Mouse (Mus musculus) cerebellum, adult (tissue): Measurements from ENCODE around the gene Hoxc9.

Experiments
- ATAC-seq: cut with Nextera tagmentation; 2 replicates; pipeline ENCODE4 v1.9.2; 2017; ENCODE audit warnings: mild to moderate bottlenecking, moderate library complexity, mixed read lengths; ENCODE audit not compliant: insufficient number of reproducible peaks, low FRiP score, low TSS enrichment

Gene Hoxc9

DNA sequence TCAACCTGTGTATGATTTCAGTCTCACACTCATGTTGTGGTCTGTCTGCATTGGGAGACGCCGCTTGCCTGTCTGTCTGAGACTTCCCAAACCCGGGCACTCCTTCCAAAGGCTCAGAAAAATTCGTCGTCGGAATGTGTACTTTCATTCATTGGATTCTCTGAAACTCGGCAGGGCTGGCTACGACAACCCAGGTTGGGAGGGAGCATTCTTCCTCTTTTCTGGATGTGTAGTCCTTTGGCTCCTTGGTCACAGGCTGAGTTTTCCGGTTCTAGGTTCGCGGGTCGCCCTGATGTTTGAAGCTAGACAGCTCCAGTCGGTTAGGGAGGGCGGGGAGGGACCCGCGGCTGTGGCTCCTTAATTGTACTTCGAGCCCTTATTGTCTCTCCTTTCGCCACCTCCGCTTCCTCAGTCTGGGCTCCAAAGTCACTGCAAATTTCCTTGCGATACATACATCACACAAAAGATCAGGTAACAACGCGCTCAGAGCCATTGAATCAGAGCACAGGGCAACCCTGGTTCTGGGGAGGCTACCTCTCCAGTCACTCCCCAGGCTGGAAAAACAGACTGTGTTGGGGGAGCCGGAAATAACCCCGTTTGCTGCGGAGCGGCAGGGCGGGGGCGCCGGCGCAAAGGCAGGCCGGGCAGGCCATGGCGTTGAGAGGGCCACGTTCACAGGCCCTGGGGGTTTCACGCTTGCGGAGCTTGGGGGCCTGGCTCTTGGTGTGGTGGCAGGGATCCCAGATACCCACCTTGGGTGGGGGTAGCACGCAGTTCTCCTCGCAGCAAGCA, 588 bp downstream of the Hoxc9 start:
- no peak for ATAC-seq

GRCm38 (mm10) chr15:102977423-102977974, 1.3 kb downstream of the Hoxc9 start:
- no peak for ATAC-seq

- no peak for ATAC-seq
These were observed 2.6 kb downstream of the Hoxc9 start for GRCm38 (mm10) chr15:102978615-102979515.

- ATAC-seq, result no peak
These were observed 3.7 kb downstream of the Hoxc9 start for GRCm38 (mm10) chr15:102979936-102980335.

- ATAC-seq, result no peak
These were observed 4.1 kb downstream of the Hoxc9 start for GRCm38 (mm10) chr15:102980352-102980751.

GRCm38 (mm10) chr15:102980912-102981311, 4.7 kb downstream of the Hoxc9 start:
- ATAC-seq, result no peak

GRCm38 (mm10) chr15:102981379-102982288, 5.4 kb downstream of the Hoxc9 start:
- no peak for ATAC-seq

- no peak for ATAC-seq
These were observed 7.5 kb downstream of the Hoxc9 start for GRCm38 (mm10) chr15:102983716-102984115.

DNA sequence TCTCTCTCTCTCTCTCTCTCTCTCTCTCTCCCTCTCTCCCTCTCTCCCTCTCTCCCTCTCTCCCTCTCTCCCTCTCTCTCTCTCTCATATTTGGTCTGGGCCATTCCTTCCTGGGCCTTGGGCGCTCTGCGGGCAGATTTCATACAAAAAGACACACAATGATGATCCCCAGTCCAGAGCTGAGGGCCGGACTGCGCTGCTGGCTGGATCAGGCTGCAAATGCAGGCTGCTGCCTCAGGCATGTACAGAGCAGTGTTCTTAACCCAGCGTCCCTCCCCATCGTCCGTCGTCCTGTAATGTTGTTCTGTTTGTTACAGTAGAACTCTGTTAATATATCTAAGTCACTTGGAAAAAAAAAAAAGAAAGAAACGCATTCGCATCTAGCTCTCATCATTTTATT, 8.3 kb downstream of the Hoxc9 start:
- no peak for ATAC-seq

DNA sequence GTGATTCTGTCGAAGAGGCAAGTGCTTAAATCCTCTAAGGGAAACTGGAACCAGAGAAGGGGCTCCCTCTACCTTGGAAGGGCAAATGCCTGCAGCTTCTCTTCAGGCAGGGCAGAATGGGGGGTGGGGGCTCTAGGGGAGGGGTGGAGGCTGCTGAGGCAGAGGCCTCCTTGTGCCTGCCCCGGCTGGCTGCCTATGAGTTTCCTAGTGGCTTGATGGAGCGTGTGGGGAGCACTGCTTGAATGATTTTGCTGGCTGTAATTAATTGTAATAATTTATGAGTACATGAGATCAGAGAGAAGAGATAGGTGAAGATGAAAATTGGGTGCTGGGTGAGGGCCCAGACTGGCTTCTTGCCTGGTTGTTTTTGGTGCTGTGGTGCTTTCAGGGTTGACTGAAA, 8.7 kb downstream of the Hoxc9 start:
- ATAC-seq, result no peak

DNA sequence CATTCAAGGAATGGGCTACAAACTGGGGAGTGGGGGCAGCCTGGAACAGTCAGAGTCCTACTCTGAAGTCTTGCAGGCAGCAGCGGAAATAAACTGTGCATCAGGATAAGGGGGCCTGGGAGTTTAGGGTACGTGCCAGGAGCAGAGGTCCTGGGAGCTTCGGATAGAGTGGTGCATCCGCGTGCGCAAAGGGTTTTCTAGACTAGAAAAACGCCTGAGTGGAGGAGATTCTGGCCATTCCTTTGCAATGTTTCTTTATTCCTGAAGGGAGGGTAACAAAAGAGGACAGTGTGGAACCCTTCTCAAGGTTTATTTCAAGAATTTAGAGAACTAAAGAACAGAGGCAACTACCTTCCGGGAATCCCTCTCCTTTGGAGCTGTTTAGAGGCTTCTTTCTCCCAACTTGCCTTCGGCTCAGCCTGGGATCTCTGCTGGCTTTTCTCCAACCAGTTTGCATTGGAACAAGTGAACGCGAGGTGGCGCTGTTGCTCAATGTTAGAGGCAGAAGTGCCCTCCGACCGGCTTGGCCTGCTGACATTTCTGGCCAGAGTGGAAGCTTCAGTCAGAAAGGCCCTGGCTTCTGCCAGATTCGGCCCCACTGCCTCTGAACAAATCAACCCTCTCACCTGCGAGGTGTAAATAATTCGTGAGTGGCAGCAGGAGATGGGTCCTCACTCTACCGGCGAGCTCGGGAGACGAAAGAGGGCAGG, 11.0 kb downstream of the Hoxc9 start:
- peak; percentile 52; the same call in 1 of the 2 replicates for ATAC-seq

DNA sequence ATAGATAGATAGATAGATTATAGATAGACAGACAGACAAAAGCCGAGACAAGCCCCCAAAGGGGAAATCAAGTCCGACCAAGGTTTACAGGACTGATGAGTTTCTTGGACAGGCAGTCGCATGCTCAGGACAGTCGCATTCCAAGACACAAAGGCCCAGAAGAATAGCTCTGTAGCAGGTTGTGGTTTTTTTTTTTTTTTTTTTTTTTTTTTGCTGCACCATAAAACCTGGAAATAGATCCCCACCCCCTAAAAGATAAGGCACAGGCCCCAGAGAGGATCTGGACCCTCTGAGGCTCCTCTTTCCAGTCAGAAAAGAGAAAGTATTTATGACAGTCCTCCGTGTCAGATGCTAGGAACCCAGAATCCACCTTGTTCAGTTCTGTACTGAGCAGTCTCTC, 11.8 kb downstream of the Hoxc9 start:
- ATAC-seq, result no peak

DNA sequence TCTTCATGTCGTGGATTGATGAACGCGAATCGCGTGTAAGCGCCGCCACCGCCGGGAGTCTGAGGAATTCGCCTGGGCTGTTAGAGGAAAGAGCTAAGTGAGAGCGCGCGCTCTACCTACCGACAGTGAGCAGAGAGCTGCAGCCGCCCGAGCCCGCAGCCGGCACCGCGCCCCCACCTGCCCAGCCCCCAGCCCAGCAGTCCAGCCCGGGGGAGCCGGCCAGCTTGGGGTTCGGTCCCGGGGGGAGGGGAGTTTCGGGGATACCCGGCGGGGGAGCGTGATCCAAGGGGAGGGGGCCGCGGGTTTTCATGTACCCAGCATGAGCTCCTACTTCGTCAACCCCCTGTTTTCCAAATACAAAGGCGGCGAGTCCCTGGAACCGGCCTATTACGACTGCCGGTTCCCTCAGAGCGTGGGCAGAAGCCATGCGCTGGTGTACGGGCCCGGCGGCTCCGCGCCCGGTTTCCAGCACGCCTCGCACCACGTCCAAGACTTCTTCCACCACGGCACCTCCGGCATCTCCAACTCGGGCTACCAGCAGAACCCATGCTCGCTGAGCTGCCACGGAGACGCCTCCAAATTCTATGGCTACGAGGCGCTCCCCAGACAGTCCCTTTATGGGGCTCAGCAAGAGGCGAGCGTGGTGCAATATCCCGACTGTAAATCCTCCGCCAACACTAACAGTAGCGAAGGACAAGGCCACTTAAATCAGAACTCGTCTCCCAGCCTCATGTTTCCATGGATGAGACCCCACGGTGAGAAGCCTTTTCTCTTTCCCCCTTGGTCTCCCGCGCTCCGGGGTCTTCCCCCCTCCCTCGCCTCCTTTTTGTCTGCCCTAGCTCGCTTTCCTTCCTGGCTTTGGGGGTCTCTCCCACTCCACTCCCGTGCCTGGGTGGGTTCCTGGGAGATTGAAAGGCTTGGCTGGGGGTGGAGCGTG, 14.5 kb downstream of the Hoxc9 start, which contains the start of gene Hoxc8:
Gene Hoxc8, plus strand, starts transcription at position 147 of the 937 bp plus-strand sequence.
- no peak for ATAC-seq

- ATAC-seq, result no peak
These were observed 15.5 kb downstream of the Hoxc9 start for GRCm38 (mm10) chr15:102991782-102992181.

DNA sequence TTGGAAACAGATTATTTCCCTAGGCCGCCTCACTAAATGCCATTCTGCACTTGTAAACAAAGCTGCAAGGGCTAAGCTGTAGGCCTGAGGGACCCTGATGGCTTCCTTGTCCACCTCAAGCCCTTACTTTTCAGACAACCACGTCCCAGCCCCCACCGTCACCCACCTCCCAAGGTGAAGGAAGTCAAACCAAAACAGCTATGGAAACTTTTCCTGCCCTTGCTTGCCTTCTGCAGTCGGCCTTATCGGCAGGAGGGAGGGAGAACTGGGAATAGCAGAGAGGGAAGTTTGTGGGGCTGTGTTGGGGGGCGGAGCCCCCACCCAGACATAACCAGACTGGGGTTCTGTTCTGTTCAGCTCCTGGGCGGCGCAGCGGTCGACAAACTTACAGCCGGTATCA, 16.0 kb downstream of the Hoxc9 start:
- ATAC-seq, result no peak

DNA sequence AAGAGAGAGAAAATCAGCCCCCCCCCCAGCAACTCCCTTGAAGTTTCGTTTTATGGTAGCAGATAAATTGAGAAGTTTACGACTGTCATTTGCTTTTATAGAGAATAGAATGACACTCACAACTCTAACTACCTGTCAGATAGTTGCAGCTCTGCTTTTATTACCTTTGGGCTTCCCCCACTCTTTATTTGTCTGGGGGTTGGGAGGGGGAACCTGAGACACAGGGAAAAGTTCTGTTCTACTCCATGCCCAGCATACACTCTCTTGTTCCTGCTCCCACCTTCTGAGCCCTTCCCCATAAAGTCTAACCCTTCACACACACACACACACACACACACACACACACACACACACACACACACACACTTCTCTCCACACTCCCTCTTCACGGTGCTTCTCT, 16.6 kb downstream of the Hoxc9 start:
- no peak for ATAC-seq

DNA sequence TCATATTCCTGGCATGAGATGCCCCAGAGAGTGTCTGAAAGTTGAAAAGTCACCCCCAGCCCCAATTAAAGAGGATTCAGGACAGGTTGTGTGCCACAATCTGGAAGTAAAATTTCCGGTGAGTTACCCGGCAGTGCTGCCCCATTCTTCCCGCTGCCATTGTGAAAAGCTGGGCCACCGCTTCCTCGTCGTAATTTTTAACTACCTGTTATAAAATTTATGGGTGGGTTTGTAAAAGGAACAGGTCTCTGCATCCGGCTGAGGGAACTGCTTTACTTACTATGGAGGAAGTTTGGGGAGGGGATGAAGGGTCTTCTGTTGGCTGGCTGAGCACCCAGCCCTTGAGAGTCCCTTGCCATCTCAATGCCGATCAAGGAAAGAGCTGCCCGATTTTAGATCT, 20.3 kb downstream of the Hoxc9 start:
- no peak for ATAC-seq

DNA sequence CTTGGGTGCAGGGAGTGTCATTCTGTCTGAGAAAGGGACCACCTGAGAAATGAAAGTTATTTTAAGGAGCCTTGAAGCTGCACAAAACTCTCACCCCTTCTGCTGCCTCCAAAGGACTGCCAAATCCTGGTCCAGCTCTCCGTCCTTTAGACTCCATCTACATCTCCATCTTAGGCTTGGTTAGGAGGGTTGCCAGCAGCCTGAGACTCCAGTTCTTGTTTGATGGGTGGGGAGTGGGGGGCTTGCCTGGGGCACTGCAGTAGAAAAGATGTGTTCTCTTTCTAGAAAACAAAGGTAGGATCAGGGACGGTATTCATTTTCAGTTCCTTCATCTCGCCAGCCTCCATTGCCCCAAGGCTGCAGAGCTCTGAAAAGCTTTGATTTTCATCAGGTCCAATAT, 21.2 kb downstream of the Hoxc9 start:
- ATAC-seq, result no peak
